Mouse (Mus musculus): ENCODE results near the gene Nln. TPM values are rescaled to one million over a fixed set of nuclear protein-coding genes. Genes with fewer than 3 reads are reported as not detected.

Gene Nln
- polyA plus RNA-seq, 1 experiment = 26.0 TPM

DNA sequence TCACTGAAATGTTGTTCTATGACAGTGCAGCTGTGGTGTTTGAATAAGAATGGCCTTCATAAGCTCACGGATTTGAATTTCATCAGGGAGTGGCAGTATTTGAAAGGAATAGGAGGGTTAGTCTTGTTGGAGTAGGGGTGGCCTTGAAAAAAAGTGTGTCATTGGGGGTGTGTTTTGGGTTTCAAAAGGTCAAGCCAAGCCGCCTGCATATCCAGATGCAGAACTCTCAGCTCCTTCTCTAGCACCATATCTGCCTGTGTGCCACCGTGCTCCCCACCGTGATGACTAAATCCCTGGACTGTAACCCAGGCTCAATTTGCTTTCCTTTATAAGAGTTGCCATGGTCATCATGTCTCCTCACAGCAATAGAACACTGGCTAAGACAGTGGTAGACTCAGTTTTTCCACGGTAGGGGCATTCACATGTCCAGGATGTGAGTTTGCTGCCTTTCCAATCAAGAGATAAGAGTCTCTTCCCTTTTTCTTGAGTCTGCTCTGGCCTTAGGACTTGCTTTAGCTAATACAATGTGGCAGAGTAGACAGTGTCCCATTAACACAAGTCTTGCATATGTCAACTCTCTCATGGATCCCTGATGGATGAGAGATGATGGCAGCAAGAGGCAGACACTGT, 7.7 kb downstream of the Nln start:
- H3K4me1 ChIP-seq (ENCODE audit: control insufficient read depth, insufficient read depth, low read length) = no peaks in the 10 kb centered on the region
- TF ChIP-seq CTCF (IDR thresholded peaks at IDR 0.05; ENCODE audit: low read depth, low read length) (no peak), POLR2A (IDR thresholded peaks at IDR 0.05; ENCODE audit: borderline replicate concordance, low read depth, low read length) (no peak)
- no peak overlapping the region for H3K4me3 ChIP-seq (ENCODE audit: insufficient read depth, low read length)
- no peak overlapping the region for H3K27ac ChIP-seq (ENCODE audit: insufficient read depth, low read depth, low read length)

DNA sequence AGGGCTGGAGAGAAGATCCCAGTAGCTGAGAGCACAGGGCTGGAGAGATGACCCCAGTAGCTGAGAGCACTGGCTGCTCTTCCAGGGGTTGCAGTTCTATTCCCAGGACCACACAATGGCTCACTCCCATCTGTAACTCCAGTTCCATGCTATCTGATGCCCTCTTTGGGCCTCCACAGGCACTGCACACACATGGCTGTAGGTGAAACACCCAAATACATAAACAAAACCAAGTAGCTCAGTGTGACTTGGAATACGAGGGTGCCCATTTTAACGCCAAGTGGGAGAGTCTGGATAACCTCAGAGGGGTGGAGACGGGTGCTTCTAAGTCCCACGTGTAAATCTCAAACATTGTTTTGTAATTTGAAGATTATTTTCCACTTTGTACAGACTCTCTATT, 9.0 kb downstream of the Nln start:
- peaks cover 8% of the 10 kb centered on the region for H3K4me1 ChIP-seq (ENCODE audit: control insufficient read depth, insufficient read depth, low read length)
- H3K4me3 ChIP-seq (ENCODE audit: insufficient read depth, low read length) = no peak overlapping the region
- no peak for TF ChIP-seq CTCF (IDR thresholded peaks at IDR 0.05; ENCODE audit: low read depth, low read length)
- no peak for TF ChIP-seq POLR2A (IDR thresholded peaks at IDR 0.05; ENCODE audit: borderline replicate concordance, low read depth, low read length)

DNA sequence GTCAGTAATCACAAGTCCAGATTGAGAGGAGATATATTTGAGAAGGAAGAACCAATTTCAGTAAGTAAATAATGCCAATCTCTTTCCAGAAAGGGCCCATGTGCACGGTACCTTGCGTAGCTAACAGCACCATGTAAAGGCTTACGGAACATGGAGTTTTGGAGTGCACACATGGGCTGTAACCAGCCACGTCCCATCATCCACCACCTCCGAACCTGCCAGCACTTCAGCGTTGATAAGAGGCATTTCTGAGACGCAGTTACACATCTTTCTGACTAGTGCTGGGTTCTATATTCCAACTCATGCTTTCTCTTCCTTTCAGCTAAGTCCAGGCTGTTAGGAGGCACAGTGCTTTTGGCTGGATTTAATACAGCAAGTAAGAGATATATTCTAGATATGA, 12.2 kb downstream of the Nln start:
- Histone ChIP-seq H3K27ac (ENCODE audit: insufficient read depth, low read depth, low read length) (no peak overlapping the region), H3K4me3 (ENCODE audit: insufficient read depth, low read length) (no peak overlapping the region), H3K4me1 (ENCODE audit: control insufficient read depth, insufficient read depth, low read length) (peaks cover 20% of the 10 kb centered on the region)
- no peak for TF ChIP-seq CTCF (IDR thresholded peaks at IDR 0.05; ENCODE audit: low read depth, low read length)
- no peak for TF ChIP-seq POLR2A (IDR thresholded peaks at IDR 0.05; ENCODE audit: borderline replicate concordance, low read depth, low read length)

More for the DNA sequence above, 9.0 kb downstream of the Nln start:
- no peak overlapping the region for H3K27ac ChIP-seq (ENCODE audit: insufficient read depth, low read depth, low read length)

DNA sequence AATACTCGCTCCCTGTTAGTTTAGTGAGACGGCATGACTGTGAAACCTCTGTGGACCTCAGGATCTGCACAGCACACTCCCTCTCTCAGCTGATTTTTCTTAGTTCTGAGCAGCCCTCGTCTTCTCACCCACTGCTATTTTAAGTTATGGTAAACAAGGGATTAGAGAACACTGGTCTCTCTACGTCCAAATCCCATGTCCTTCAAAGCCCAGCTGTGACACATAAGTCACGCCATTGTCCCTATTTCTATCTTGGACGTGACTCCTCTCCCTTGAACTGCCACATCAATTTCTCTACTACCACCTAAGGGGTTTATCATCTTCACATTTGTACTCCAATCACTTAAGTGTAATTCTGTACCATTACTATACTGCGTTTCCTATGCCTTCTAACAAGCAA, 13.5 kb downstream of the Nln start:
- no peak overlapping the region for H3K4me3 ChIP-seq (ENCODE audit: insufficient read depth, low read length)
- peaks cover 20% of the 10 kb centered on the region for H3K4me1 ChIP-seq (ENCODE audit: control insufficient read depth, insufficient read depth, low read length)
- H3K27ac ChIP-seq (ENCODE audit: insufficient read depth, low read depth, low read length) = no peak overlapping the region
- no peak for TF ChIP-seq CTCF (IDR thresholded peaks at IDR 0.05; ENCODE audit: low read depth, low read length)
- TF ChIP-seq POLR2A (IDR thresholded peaks at IDR 0.05; ENCODE audit: borderline replicate concordance, low read depth, low read length) = no peak

DNA sequence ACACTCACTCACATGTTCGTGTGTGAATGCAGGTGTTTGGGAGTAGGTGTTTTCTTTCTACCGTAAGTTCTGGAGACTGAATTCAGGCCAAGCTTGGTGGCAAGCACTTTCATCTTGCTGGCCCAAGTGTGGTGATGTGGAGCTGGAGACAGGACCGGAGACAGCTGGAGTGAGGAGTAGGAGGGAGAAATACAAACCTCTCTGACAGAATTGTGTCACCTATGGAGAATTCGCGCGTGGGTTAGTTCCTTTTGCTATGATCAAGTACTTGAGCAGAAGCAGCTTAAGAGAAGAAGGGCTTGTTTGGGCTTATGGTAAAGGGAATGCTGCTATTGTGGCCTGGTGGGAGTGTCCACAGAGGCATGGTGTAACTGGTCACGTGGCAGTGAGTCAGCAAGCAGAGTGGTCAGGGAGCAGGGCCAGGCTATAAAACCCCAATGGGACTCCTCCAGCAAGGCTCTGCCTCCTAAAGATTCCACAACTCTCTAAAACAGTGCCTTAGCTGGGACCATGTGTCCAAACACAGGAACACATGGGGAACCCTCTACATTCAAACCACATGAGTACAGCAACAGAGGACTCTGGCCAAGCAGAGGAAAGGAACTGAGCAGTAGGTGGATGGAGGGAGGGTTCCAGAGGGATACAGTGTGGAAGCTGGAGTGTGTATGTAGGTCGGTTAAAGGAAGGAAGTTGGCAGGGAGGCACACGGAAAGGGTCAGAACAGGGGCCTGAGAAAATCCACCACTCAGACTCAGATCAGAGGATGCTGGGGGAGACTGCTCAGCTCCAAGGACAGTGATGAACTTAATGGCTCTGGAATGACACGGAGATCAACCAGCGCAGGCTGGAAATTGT, 14.7 kb downstream of the Nln start:
- no peak for TF ChIP-seq POLR2A (IDR thresholded peaks at IDR 0.05; ENCODE audit: borderline replicate concordance, low read depth, low read length)
- TF ChIP-seq CTCF (IDR thresholded peaks at IDR 0.05; ENCODE audit: low read depth, low read length) = no peak
- 0 out of 2 replicates have a peak overlapping the region, but pooled peaks have one; percentile 3 for H3K4me3 ChIP-seq (ENCODE audit: insufficient read depth, low read length)
- peak overlapping the region; percentile 18 for H3K27ac ChIP-seq (ENCODE audit: insufficient read depth, low read depth, low read length)
- H3K4me1 ChIP-seq (ENCODE audit: control insufficient read depth, insufficient read depth, low read length) = peaks cover 20% of the 10 kb centered on the region

DNA sequence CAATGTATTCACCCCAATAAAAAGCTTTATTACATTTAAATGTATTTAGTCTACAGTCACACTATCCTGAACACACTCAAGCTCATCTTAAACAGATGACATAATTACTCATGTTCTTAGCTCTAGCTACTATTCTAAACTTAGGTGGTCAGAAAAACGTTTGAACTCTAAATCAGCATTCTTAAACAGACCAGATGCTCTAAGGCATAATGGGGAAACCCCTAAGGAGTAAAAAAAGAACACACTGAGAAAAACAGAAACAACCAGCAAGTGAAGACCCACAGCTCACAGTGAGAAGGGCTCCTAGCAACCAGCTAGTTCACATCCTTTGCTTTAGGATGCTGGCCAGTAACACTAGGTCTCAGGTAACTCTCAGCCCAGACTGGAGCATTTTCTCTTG, 17.7 kb downstream of the Nln start:
- TF ChIP-seq POLR2A (IDR thresholded peaks at IDR 0.05; ENCODE audit: borderline replicate concordance, low read depth, low read length) (no peak), CTCF (IDR thresholded peaks at IDR 0.05; ENCODE audit: low read depth, low read length) (no peak)
- Histone ChIP-seq H3K4me3 (ENCODE audit: insufficient read depth, low read length) (no peak overlapping the region), H3K4me1 (ENCODE audit: control insufficient read depth, insufficient read depth, low read length) (peaks cover 20% of the 10 kb centered on the region), H3K27ac (ENCODE audit: insufficient read depth, low read depth, low read length) (no peak overlapping the region)

DNA sequence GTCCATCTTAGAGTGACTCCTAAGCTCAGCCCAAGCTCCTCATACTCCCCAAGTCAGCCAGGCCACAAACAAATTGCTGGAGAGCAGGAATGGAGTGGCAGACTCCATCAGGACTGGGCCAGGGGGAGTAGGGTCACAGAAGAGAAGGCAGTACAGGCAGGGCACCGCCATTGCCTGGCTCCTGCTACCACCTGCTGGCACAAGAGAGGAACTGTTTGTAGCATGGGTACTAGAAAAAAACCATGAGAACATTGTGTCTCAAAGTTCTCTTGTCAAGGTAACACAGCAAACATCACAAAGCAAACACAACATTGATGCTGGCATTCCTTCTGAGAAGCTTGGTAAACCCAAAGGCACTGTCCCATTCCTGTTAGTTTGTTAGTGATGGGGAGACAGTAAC, 20.0 kb downstream of the Nln start:
- H3K4me1 ChIP-seq (ENCODE audit: control insufficient read depth, insufficient read depth, low read length) = peaks cover 2% of the 10 kb centered on the region
- H3K27ac ChIP-seq (ENCODE audit: insufficient read depth, low read depth, low read length) = no peak overlapping the region
- TF ChIP-seq CTCF (IDR thresholded peaks at IDR 0.05; ENCODE audit: low read depth, low read length) (peak; percentile 76), POLR2A (IDR thresholded peaks at IDR 0.05; ENCODE audit: borderline replicate concordance, low read depth, low read length) (no peak)
- no peak overlapping the region for H3K4me3 ChIP-seq (ENCODE audit: insufficient read depth, low read length)

DNA sequence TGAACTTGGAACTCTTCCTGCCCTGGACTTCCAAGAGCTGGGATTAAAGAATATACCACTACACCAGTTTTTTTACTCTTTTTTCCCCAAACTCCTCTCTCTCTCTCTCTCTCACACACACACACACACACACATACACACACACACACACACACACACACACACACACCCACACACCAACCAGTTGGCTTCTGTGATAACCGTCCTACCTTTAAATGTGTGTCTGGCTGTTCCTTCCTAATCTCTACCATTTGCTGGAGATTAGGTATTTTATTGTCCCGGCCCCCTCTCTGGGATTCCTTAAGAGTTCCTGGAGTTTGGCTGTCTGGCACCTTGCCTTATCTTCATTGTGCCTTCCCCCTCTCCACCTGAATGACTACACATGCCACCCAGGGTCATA, 24.8 kb downstream of the Nln start:
- no peak overlapping the region for H3K27ac ChIP-seq (ENCODE audit: insufficient read depth, low read depth, low read length)
- H3K4me3 ChIP-seq (ENCODE audit: insufficient read depth, low read length) = no peak overlapping the region
- no peaks in the 10 kb centered on the region for H3K4me1 ChIP-seq (ENCODE audit: control insufficient read depth, insufficient read depth, low read length)
- TF ChIP-seq CTCF (IDR thresholded peaks at IDR 0.05; ENCODE audit: low read depth, low read length) (no peak), POLR2A (IDR thresholded peaks at IDR 0.05; ENCODE audit: borderline replicate concordance, low read depth, low read length) (no peak)

DNA sequence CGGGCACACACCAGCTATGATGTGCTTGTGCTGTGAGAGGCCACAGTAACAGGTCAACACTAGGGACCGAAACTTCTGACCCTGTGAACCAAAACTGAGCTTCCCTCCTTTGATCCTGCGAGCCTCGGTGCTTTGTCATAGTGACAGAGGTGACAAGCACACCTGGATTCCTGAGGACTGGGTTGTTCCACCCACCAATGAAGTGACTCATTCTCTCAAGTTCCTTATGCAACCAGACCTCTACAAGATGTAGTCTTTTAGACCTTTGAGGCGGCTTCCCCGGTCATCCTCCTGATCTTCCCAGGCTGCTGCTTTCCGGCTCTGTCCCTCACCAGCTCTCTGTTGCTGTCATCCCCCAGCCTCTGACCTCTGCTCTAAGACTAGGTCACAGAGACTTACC, 26.9 kb downstream of the Nln start:
- Histone ChIP-seq H3K4me3 (ENCODE audit: insufficient read depth, low read length) (no peak overlapping the region), H3K4me1 (ENCODE audit: control insufficient read depth, insufficient read depth, low read length) (no peaks in the 10 kb centered on the region), H3K27ac (ENCODE audit: insufficient read depth, low read depth, low read length) (no peak overlapping the region)
- TF ChIP-seq CTCF (IDR thresholded peaks at IDR 0.05; ENCODE audit: low read depth, low read length) (no peak), POLR2A (IDR thresholded peaks at IDR 0.05; ENCODE audit: borderline replicate concordance, low read depth, low read length) (no peak)

DNA sequence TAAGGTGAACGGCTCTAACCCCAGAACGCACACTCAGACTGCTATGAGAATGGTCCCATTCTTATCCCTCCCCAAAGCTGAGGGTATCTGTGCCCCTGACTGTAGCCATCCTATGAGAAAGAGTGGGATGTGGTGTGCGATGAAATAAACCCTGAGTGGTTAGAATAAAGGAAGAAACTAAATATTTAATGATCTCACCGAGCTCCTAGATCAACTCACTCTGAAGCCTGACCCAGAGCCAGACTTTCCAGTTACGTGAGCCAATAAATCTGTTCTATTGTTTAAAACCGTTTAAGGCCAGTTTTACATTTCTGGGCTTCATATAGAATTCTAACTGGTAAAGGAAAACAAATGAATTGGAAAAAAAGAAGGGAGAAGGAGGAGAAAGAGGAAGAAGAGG, 32.4 kb downstream of the Nln start:
- peaks cover 17% of the 10 kb centered on the region for H3K4me1 ChIP-seq (ENCODE audit: control insufficient read depth, insufficient read depth, low read length)
- H3K27ac ChIP-seq (ENCODE audit: insufficient read depth, low read depth, low read length) = no peak overlapping the region
- TF ChIP-seq POLR2A (IDR thresholded peaks at IDR 0.05; ENCODE audit: borderline replicate concordance, low read depth, low read length) = no peak
- H3K4me3 ChIP-seq (ENCODE audit: insufficient read depth, low read length) = no peak overlapping the region

All from bone marrow macrophage, adult 2 months (primary cell).